Mouse (Mus musculus) liver, embryonic 11.5 days (tissue): ENCODE results near the gene Slc1a4. TPM values are rescaled to one million over a fixed set of nuclear protein-coding genes. Genes with fewer than 3 reads are reported as not detected.

Source experiments
- ATAC-seq: fragments of 200-750 bp; cut with Nextera tagmentation; replicated peaks from 2 replicates; pipeline ENCODE4 v1.8.0; 2017; ENCODE audit warnings: moderate number of reproducible peaks, mild to moderate bottlenecking, moderate TSS enrichment, moderate library complexity; ENCODE audit not compliant: low FRiP score
- DNase-seq: peaks from one replicate; pipeline ENCODE4 v3.0.0-alpha.2; 2017; ENCODE audit warnings: low spot score
- H3K27ac ChIP-seq: fragments of 300-500 bp; sonication (generic); 2 replicates; pipeline ENCODE4 v1.5.1; 2014; ENCODE audit warnings: mild to moderate bottlenecking, low read depth, low read length, control low read depth
- H3K27me3 ChIP-seq: fragments of 300-500 bp; sonication (generic); replicated peaks from 2 replicates; pipeline ENCODE4 v1.6.1; 2014; ENCODE audit warnings: low read length, mixed read lengths; ENCODE audit not compliant: control insufficient read depth, insufficient read depth
- H3K36me3 ChIP-seq: fragments of 300-500 bp; sonication (generic); 2 replicates; pipeline ENCODE4 v1.6.1; 2014; ENCODE audit warnings: mild to moderate bottlenecking, low read length, moderate library complexity, mixed read lengths; ENCODE audit not compliant: control insufficient read depth, insufficient read depth
- H3K4me1 ChIP-seq: fragments of 300-500 bp; sonication (generic); replicated peaks from 2 replicates; pipeline ENCODE4 v1.6.1; 2014; ENCODE audit warnings: low read length, mixed read lengths; ENCODE audit not compliant: control insufficient read depth, insufficient read depth
- H3K4me2 ChIP-seq: fragments of 300-500 bp; sonication (generic); 2 replicates; pipeline ENCODE4 v1.6.1; 2014; ENCODE audit warnings: mild to moderate bottlenecking, control low read depth, moderate library complexity
- H3K4me3 ChIP-seq: fragments of 300-500 bp; sonication (generic); 2 replicates; pipeline ENCODE4 v1.5.1; 2014; ENCODE audit warnings: low read depth, low read length, control low read depth
- H3K9ac ChIP-seq: fragments of 300-500 bp; sonication (generic); 2 replicates; pipeline ENCODE4 v1.6.1; 2014; ENCODE audit warnings: low read depth, low read length, control low read depth
- H3K9me3 ChIP-seq: fragments of 300-500 bp; sonication (generic); 2 replicates; pipeline ENCODE4 v1.6.1; 2016; ENCODE audit warnings: low read length, inconsistent platforms, mixed read lengths; ENCODE audit not compliant: control insufficient read depth
- WGBS: fragments of 180-500 bp; shearing (Covaris S2); extraction: QIAGEN DNeasy Blood & Tissue Kit; methylation state at CpG from one replicate; pipeline ENCODE4 v1.1.7; 2014; 5-methylcytosine and 5-hydroxymethylcytosine counted together
- polyA plus RNA-seq: library from polyadenylated mRNA; unstranded; fragments of >200 nt; fragmentation: Nextera tagmentation; extraction: Ambion mirVana; gene quantifications from 2 replicates; pipeline ENCODE4 v1.2.1, GENCODE M21; 2014

Slc1a4 gene
- polyA plus RNA-seq, 1 experiment from 2014 or later = 18.6 TPM

- DNase-seq = no peak
- no peaks in the 10 kb centered on the region for H3K27me3 ChIP-seq
- H3K4me3 ChIP-seq = no peak overlapping the region
- no peak overlapping the region for H3K4me2 ChIP-seq
- no peaks in the 10 kb centered on the region for H3K9me3 ChIP-seq
- H3K27ac ChIP-seq = no peak overlapping the region
- 76% methylated on average over 2 of the region's 2 CpGs for WGBS
- no peak for ATAC-seq
- no peak overlapping the region for H3K9ac ChIP-seq
- no peaks in the 10 kb centered on the region for H3K36me3 ChIP-seq
- H3K4me1 ChIP-seq = no peaks in the 10 kb centered on the region
These were observed 49.8 kb downstream of the Slc1a4 start for GRCm38 (mm10) chr11:20282601-20283219.

DNA sequence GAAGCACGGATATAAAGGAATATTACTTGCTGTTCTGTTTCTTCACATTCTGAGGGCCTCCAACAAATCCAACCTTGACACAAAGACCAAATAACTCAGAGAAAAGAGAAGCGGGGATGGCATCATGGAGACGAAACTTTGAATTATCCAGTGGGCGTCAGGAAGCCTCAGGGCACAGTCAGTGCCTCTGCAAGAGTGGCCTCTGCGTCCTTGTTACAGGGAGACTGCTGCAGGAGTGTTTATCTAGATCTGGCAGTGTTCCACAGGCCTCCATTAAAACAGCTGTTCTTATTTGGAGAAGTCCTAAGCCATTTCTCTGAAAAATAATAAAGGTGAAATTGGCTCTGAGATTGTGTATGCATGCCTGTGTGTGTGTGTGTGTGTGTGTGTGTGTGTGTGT is 51.5 kb downstream of the Slc1a4 start:
- DNase-seq (no peak), ATAC-seq (no peak)
- H3K4me3 ChIP-seq = no peak overlapping the region
- H3K9me3 ChIP-seq = no peaks in the 10 kb centered on the region
- no peak overlapping the region for H3K9ac ChIP-seq
- H3K27me3 ChIP-seq = no peaks in the 10 kb centered on the region
- H3K36me3 ChIP-seq = no peaks in the 10 kb centered on the region
- H3K27ac ChIP-seq = no peak overlapping the region
- no peaks in the 10 kb centered on the region for H3K4me1 ChIP-seq
- 74% methylated on average over 5 of the region's 5 CpGs for whole genome bisulfite sequencing
- no peak overlapping the region for H3K4me2 ChIP-seq

DNA sequence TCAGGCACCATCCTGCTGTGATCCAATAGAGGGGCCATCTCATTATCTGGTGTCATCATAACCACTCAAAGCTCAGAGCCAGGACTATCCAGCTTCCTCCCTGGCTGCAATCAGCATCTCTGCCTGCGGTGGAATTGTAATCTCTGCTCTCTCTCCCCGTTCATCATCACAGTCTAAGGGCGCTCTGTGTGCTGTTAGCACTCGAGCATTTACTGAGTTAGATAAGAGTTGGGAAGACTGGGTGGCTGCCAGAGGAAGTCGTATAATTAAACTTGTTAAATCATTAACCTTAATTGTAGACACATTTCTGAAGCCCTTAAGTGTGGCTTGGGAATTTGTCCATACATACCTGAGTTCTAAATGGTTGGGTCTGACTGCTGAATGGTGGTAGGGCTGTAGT is 53.8 kb downstream of the Slc1a4 start:
- DNase-seq = no peak
- no peak overlapping the region for H3K4me3 ChIP-seq
- no peaks in the 10 kb centered on the region for H3K36me3 ChIP-seq
- H3K27me3 ChIP-seq = no peaks in the 10 kb centered on the region
- no peak overlapping the region for H3K4me2 ChIP-seq
- H3K27ac ChIP-seq = no peak overlapping the region
- no peaks in the 10 kb centered on the region for H3K4me1 ChIP-seq
- H3K9me3 ChIP-seq = no peaks in the 10 kb centered on the region
- ATAC-seq = no peak
- H3K9ac ChIP-seq = no peak overlapping the region
- 29% methylated on average over 5 of the region's 5 CpGs for WGBS

DNA sequence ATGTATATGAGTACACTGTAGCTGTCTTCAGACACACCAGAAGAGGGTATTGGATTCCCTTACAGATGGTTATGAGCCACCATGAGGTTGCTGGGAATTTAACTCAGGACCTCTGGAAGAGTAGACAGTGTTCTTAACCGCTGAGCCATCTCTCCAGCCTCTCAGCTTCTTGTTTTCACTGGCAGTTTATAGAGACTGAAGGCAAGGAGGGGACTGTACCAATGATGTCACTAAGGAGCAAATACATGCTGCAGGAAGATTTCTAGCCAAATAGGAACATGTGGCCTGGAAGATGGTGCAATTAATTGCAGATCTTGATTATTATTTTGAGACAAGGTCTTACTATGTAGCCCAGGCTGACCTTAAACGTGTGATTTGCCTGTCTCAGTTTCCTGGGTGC is 55.4 kb downstream of the Slc1a4 start:
- Histone ChIP-seq H3K4me1 (no peaks in the 10 kb centered on the region), H3K27ac (no peak overlapping the region), H3K36me3 (no peaks in the 10 kb centered on the region), H3K4me2 (no peak overlapping the region), H3K4me3 (no peak overlapping the region), H3K9ac (no peak overlapping the region), H3K27me3 (no peaks in the 10 kb centered on the region), H3K9me3 (no peaks in the 10 kb centered on the region)
- ATAC-seq (no peak), DNase-seq (no peak)
- WGBS = 64% methylated on average over 2 of the region's 2 CpGs

- DNase-seq (no peak), ATAC-seq (no peak)
- no peaks in the 10 kb centered on the region for H3K9me3 ChIP-seq
- H3K4me3 ChIP-seq = no peak overlapping the region
- 68% methylated on average over 2 of the region's 2 CpGs for WGBS
- H3K27ac ChIP-seq = no peak overlapping the region
- no peaks in the 10 kb centered on the region for H3K36me3 ChIP-seq
- H3K4me2 ChIP-seq = no peak overlapping the region
- H3K9ac ChIP-seq = no peak overlapping the region
- H3K4me1 ChIP-seq = no peaks in the 10 kb centered on the region
- H3K27me3 ChIP-seq = no peaks in the 10 kb centered on the region
These were observed 56.5 kb downstream of the Slc1a4 start for GRCm38 (mm10) chr11:20275974-20276373.

DNA sequence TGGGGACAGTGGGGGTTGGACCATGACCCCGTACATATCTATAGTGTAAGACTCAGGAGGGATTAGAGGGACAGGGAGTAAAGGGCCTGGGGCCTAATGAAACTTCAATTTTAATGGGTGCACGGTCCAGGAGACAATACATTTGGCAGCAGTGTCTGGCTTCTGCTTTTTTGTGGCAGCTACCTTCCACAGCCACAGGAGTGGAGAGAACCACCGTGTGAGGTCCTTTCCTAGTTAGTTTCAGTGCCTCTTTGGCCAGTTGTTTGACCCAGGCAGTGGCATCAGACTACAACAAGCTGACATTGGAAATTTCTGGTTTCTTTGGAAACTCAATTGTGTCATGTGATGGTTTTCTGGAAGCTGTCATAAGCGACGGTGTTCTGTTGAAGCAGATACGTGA is 62.6 kb downstream of the Slc1a4 start:
- DNase-seq = no peak
- Histone ChIP-seq H3K27me3 (no peaks in the 10 kb centered on the region), H3K27ac (no peak overlapping the region), H3K9me3 (no peaks in the 10 kb centered on the region), H3K4me2 (no peak overlapping the region), H3K4me3 (no peak overlapping the region), H3K9ac (no peak overlapping the region), H3K36me3 (no peaks in the 10 kb centered on the region), H3K4me1 (no peaks in the 10 kb centered on the region)
- ATAC-seq = no peak
- WGBS = 81% methylated on average over 6 of the region's 6 CpGs

GRCm38 (mm10) chr11:20262628-20263380 is 69.7 kb downstream of the Slc1a4 start:
- ATAC-seq = no peak
- Histone ChIP-seq H3K36me3 (no peaks in the 10 kb centered on the region), H3K4me1 (no peaks in the 10 kb centered on the region), H3K9me3 (no peaks in the 10 kb centered on the region), H3K27me3 (no peaks in the 10 kb centered on the region), H3K4me3 (no peak overlapping the region), H3K4me2 (no peak overlapping the region), H3K9ac (no peak overlapping the region), H3K27ac (no peak overlapping the region)
- DNase-seq = no peak
- 54% methylated on average over 8 of the region's 8 CpGs for WGBS

GRCm38 (mm10) chr11:20254791-20255190 is 77.7 kb downstream of the Slc1a4 start:
- H3K27ac ChIP-seq = no peak overlapping the region
- no peaks in the 10 kb centered on the region for H3K27me3 ChIP-seq
- no peak overlapping the region for H3K4me3 ChIP-seq
- no peaks in the 10 kb centered on the region for H3K4me1 ChIP-seq
- no peak overlapping the region for H3K4me2 ChIP-seq
- no peaks in the 10 kb centered on the region for H3K36me3 ChIP-seq
- 83% methylated on average over 4 of the region's 4 CpGs for WGBS
- no peak overlapping the region for H3K9ac ChIP-seq
- no peak for ATAC-seq
- DNase-seq = no peak
- H3K9me3 ChIP-seq = no peaks in the 10 kb centered on the region

- no peak overlapping the region for H3K27ac ChIP-seq
- no peak overlapping the region for H3K4me3 ChIP-seq
- DNase-seq = no peak
- no peaks in the 10 kb centered on the region for H3K9me3 ChIP-seq
- H3K4me2 ChIP-seq = no peak overlapping the region
- ATAC-seq = no peak
- H3K36me3 ChIP-seq = no peaks in the 10 kb centered on the region
- 0 out of 2 replicates have a peak, but pooled peaks cover 2% of the 10 kb centered on the region for H3K4me1 ChIP-seq
- H3K9ac ChIP-seq = no peak overlapping the region
- H3K27me3 ChIP-seq = no peaks in the 10 kb centered on the region
- WGBS = 75% methylated on average over 2 of the region's 2 CpGs
These were observed 79.4 kb downstream of the Slc1a4 start for GRCm38 (mm10) chr11:20253088-20253487.
